Mouse (Mus musculus) forebrain, embryonic 11.5 days (tissue): ENCODE results near the gene Osbpl8. TPM values are rescaled to one million over a fixed set of nuclear protein-coding genes. Genes with fewer than 3 reads are reported as not detected.

Experiments
- ATAC-seq: fragments of 200-750 bp; cut with Nextera tagmentation; replicated peaks from 2 replicates; pipeline ENCODE4 v1.8.0; 2017; ENCODE audit warnings: moderate TSS enrichment; ENCODE audit not compliant: low FRiP score
- DNase-seq: peaks from one replicate; pipeline ENCODE4 v3.0.0-alpha.2; 2017; ENCODE audit warnings: low spot score
- H3K27ac ChIP-seq: fragments of 300-500 bp; sonication (generic); 2 replicates; pipeline ENCODE4 v1.5.1; 2014; ENCODE audit warnings: low read depth, low read length
- H3K27me3 ChIP-seq: fragments of 300-500 bp; sonication (generic); 2 replicates; pipeline ENCODE4 v1.6.1; 2014; ENCODE audit warnings: mild to moderate bottlenecking, low read length, mixed read lengths; ENCODE audit not compliant: control insufficient read depth, insufficient read depth
- H3K36me3 ChIP-seq: fragments of 300-500 bp; sonication (generic); 2 replicates; pipeline ENCODE4 v1.6.1; 2014; ENCODE audit warnings: mild to moderate bottlenecking, low read length, moderate library complexity, mixed read lengths; ENCODE audit not compliant: control insufficient read depth, insufficient read depth
- H3K4me1 ChIP-seq: fragments of 300-500 bp; sonication (generic); replicated peaks from 2 replicates; pipeline ENCODE4 v1.6.1; 2014; ENCODE audit warnings: low read length, mixed read lengths; ENCODE audit not compliant: control insufficient read depth, insufficient read depth
- H3K4me2 ChIP-seq: fragments of 300-500 bp; sonication (generic); 2 replicates; pipeline ENCODE4 v1.6.1; 2014; ENCODE audit warnings: low read depth, mild to moderate bottlenecking, low read length, moderate library complexity, mixed read lengths; ENCODE audit not compliant: severe bottlenecking
- H3K4me3 ChIP-seq: fragments of 300-500 bp; sonication (generic); 2 replicates; pipeline ENCODE4 v1.5.1; 2014; ENCODE audit warnings: low read depth, low read length
- H3K9ac ChIP-seq: fragments of 300-500 bp; sonication (generic); 2 replicates; pipeline ENCODE4 v1.6.1; 2014; ENCODE audit warnings: low read length
- H3K9me3 ChIP-seq: fragments of 300-500 bp; sonication (generic); 2 replicates; pipeline ENCODE4 v1.6.1; 2016; ENCODE audit warnings: low read length, mixed read lengths; ENCODE audit not compliant: control insufficient read depth
- WGBS: fragments of 180-500 bp; shearing (Covaris S2); extraction: QIAGEN DNeasy Blood & Tissue Kit; methylation state at CpG from one replicate; pipeline ENCODE4 v1.1.7; 2014; 5-methylcytosine and 5-hydroxymethylcytosine counted together
- polyA plus RNA-seq: library from polyadenylated mRNA; unstranded; fragments of >200 nt; fragmentation: Nextera tagmentation; extraction: Ambion mirVana; gene quantifications from 2 replicates; pipeline ENCODE4 v1.2.1, GENCODE M21; 2014

The Osbpl8 gene
- polyA plus RNA-seq, 1 experiment from 2014 or later = 14.4 TPM

- Histone ChIP-seq H3K9ac (no peak overlapping the region), H3K4me3 (no peak overlapping the region), H3K27ac (no peak overlapping the region), H3K27me3 (no peaks in the 10 kb centered on the region), H3K4me1 (0 out of 2 replicates have a peak, but pooled peaks cover 3% of the 10 kb centered on the region), H3K4me2 (no peak overlapping the region), H3K36me3 (no peaks in the 10 kb centered on the region; the same call in 1 of the 2 replicates), H3K9me3 (no peaks in the 10 kb centered on the region)
- ATAC-seq (no peak), DNase-seq (no peak)
- WGBS = 87% methylated on average over 2 of the region's 2 CpGs
Measured at GRCm38 (mm10) chr10:111275822-111276221, 111.3 kb downstream of the Osbpl8 start.

DNA sequence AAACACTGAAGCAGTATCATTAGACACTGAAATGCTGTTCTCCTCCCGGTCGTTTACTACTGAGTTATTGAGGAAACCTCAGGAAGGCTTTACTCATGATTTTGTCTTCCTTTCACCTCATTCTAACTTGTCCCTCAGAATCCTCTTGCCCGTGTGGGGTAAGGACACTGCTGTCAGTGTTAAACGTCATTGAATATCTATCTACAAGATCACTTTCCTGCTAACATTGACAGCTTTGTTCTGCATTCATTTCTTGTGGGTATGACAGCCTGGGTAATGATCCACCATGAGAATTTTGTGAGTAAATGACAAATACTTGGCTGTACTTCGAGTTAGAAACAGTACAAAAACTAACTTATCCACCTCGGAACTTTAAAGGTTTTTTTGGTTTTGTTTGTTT lies 133.1 kb downstream of the Osbpl8 start:
- Histone ChIP-seq H3K27ac (no peak overlapping the region), H3K9me3 (no peaks in the 10 kb centered on the region), H3K4me1 (no peaks in the 10 kb centered on the region; the same call in 1 of the 2 replicates), H3K4me3 (peak overlapping the region; percentile 70; the same call in 1 of the 2 replicates), H3K4me2 (peak overlapping the region; percentile 59; the same call in 1 of the 2 replicates), H3K27me3 (no peaks in the 10 kb centered on the region), H3K9ac (peak overlapping the region; percentile 71; the same call in 1 of the 2 replicates), H3K36me3 (no peaks in the 10 kb centered on the region)
- 49% methylated on average over 6 of the region's 6 CpGs for WGBS
- no peak for DNase-seq
- ATAC-seq = no peak

DNA sequence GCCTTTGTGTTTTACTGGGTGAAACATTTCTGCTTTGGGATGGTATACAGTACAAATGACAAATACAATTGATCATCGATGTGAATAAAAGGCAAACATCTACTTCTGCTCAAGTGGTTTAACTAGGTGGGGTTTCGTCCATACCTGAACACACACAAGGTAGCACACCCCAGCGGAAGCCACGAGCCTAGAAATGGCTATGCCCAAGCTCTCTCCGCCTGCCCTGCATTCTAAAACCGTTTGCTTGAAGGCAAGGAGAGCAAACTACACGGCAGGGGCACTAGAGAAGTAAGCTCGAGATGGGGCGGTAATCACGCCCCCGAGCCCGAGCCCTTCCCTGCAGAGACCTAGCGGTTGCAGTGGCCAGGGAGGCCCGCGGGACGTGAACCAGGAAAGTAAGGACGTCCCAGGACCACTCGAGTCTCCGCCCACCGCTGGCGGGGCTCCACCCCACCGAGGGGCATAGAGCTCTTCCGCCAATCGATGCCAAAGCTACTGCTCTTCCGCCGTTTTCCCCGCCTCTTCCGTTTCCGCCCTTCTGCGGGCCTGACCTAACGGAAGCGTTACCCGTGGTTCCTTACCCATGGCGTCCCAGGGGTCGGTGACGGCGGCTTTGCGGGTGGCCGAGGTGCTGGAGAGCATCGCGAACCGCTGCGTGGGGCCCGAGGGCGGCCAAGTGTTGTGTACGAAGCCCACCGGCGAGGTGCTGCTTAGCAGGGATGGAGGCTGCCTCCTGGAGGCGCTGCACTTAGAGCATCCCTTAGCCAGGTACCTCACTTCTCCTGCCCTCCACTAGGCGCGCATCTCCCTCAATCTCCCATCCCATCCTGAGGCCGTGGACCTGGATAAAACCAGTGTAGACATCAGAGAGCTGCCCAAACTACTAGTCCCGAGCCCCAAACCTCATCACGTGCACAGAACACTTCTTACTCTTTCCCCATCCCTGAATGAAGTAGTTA lies 133.9 kb downstream of the Osbpl8 start, which contains the start of gene Bbs10:
Bbs10 (plus strand) TSS at position 540 of the 959 bp plus-strand sequence.
- Histone ChIP-seq H3K4me2 (peak within 1 kb of the TSS; percentile 59), H3K4me1 (no peaks in the 10 kb centered on the region; the same call in 1 of the 2 replicates), H3K36me3 (no peaks in the 10 kb centered on the region), H3K27ac (peak within 1 kb of the TSS; percentile 77), H3K27me3 (no peaks in the 10 kb centered on the region), H3K4me3 (peak within 1 kb of the TSS; percentile 70), H3K9me3 (no peaks in the 10 kb centered on the region), H3K9ac (peak within 1 kb of the TSS; percentile 73)
- peak; percentile 99 for ATAC-seq
- WGBS = under 1% methylated on average over 53 of the region's 54 CpGs
- DNase-seq = peak; percentile 96

GRCm38 (mm10) chr10:111299591-111299990 lies 135.0 kb downstream of the Osbpl8 start:
- H3K27me3 ChIP-seq = no peaks in the 10 kb centered on the region
- H3K9me3 ChIP-seq = no peaks in the 10 kb centered on the region
- H3K4me2 ChIP-seq = no peak overlapping the region
- H3K36me3 ChIP-seq = no peaks in the 10 kb centered on the region
- no peak overlapping the region for H3K4me3 ChIP-seq
- H3K27ac ChIP-seq = no peak overlapping the region
- 93% methylated on average over 6 of the region's 6 CpGs for WGBS
- DNase-seq (no peak), ATAC-seq (no peak)
- H3K4me1 ChIP-seq = no peaks in the 10 kb centered on the region; the same call in 1 of the 2 replicates
- H3K9ac ChIP-seq = no peak overlapping the region

- WGBS = 92% methylated on average over 5 of the region's 5 CpGs
- H3K4me2 ChIP-seq = no peak overlapping the region
- no peak for ATAC-seq
Measured at GRCm38 (mm10) chr10:111301041-111301440, 136.5 kb downstream of the Osbpl8 start.

GRCm38 (mm10) chr10:111302486-111302885 lies 137.9 kb downstream of the Osbpl8 start:
- no peak overlapping the region for H3K4me3 ChIP-seq

More at GRCm38 (mm10) chr10:111301041-111301440, 136.5 kb downstream of the Osbpl8 start:
- Histone ChIP-seq H3K4me3 (no peak overlapping the region), H3K9ac (no peak overlapping the region), H3K27me3 (no peaks in the 10 kb centered on the region), H3K9me3 (no peaks in the 10 kb centered on the region), H3K4me1 (no peaks in the 10 kb centered on the region; the same call in 1 of the 2 replicates), H3K27ac (no peak overlapping the region), H3K36me3 (no peaks in the 10 kb centered on the region)
- no peak for DNase-seq

DNA sequence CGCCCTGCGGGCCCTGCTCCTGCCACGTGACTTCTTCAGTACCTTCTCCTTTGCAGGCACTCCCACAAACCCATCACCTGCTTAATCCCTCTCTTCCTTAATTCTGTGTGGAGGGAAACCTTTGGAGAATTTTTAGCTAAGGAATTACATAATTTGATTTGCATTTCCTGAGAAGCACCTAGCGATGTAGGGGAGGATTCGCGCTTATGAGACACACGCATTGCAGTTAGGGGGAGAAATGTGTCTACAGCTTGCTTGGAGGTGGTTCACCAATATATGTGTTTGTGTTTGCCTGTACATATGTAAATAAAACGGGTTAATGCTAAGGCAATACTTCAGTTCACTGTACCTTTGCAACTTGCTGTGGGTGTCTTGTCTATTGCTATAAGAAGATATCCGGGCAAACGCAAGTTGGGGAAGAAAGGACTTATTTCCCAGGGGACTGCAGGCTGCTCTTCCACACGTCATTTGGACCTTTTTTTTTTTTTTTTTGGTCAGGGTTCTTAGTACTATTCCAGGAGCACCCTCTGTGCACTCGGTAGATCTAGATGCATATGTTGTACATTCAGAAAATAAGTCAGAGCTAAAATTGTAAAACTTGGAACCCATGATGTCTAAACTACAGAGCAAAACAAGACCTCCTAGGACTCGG lies 144.4 kb downstream of the Osbpl8 start:
- WGBS = 90% methylated on average over 13 of the region's 13 CpGs
- Histone ChIP-seq H3K4me2 (no peak overlapping the region), H3K27me3 (no peaks in the 10 kb centered on the region), H3K27ac (no peak overlapping the region), H3K4me1 (no peaks in the 10 kb centered on the region), H3K9me3 (no peaks in the 10 kb centered on the region), H3K36me3 (no peaks in the 10 kb centered on the region), H3K4me3 (no peak overlapping the region), H3K9ac (no peak overlapping the region)
- no peak for ATAC-seq
- no peak for DNase-seq

More at GRCm38 (mm10) chr10:111302486-111302885, 137.9 kb downstream of the Osbpl8 start:
- H3K27ac ChIP-seq = no peak overlapping the region
- no peaks in the 10 kb centered on the region for H3K36me3 ChIP-seq
- no peak for ATAC-seq
- no peaks in the 10 kb centered on the region for H3K9me3 ChIP-seq
- H3K4me2 ChIP-seq = no peak overlapping the region
- no peaks in the 10 kb centered on the region; the same call in 1 of the 2 replicates for H3K4me1 ChIP-seq
- 91% methylated on average over 6 of the region's 6 CpGs for WGBS
- DNase-seq = no peak
- no peak overlapping the region for H3K9ac ChIP-seq
- no peaks in the 10 kb centered on the region for H3K27me3 ChIP-seq

- ATAC-seq (no peak), DNase-seq (no peak)
- no peaks in the 10 kb centered on the region for H3K27me3 ChIP-seq
- H3K36me3 ChIP-seq = no peaks in the 10 kb centered on the region
- no peak overlapping the region for H3K9ac ChIP-seq
- no peak overlapping the region for H3K4me3 ChIP-seq
- H3K4me2 ChIP-seq = no peak overlapping the region
- H3K9me3 ChIP-seq = no peaks in the 10 kb centered on the region
- no peaks in the 10 kb centered on the region for H3K4me1 ChIP-seq
- no peak overlapping the region for H3K27ac ChIP-seq
- 72% methylated on average over 6 of the region's 6 CpGs for WGBS
Measured at GRCm38 (mm10) chr10:111313282-111313681, 148.7 kb downstream of the Osbpl8 start.
